Mouse (Mus musculus) liver, adult 2 months (tissue): ENCODE measurements at regions not wholly inside any gene's neighbourhood (a gene's known extent, or its start where the extent isn't known, plus 50 kb on each side); places are given as distances from the start of the nearest gene placed in this dataset.
"Not testable (repeated sequence)": the region's sequence is repeated elsewhere in the genome, so short reads cannot be mapped to it uniquely, and the experiment has no call there.

ENCODE experiments used
- CTCF ChIP-seq: fragments of 200-500 bp; IDR thresholded peaks from 2 replicates; pipeline ENCODE4 v1.5.1; 2011; ENCODE audit warnings: low read depth, low read length, control low read depth
- POLR2A ChIP-seq: fragments of 200-500 bp; IDR thresholded peaks from 2 replicates; pipeline ENCODE4 v1.6.1; 2011; ENCODE audit warnings: low read length, control low read depth; ENCODE audit not compliant: insufficient read depth; ENCODE audit errors: extremely low read depth

DNA sequence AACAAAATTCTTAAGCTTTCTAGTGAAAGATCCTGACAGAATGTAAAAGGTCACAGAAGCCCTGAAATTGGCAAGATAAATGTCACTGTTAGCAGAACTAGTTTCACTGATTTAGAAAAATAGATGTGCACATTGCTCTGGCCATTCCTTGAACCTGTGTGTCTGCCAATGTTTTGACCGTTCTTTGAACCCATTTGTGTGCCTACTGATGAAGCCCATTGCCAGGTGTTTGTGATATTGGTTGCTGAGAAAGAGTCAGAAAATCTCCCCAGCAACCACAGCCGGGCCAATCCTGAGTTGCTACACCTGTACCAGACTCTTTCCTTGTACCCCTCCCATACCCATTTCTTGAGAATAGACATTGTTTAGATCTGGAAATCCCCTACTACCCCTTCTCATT is 86.6 kb upstream of the Spin2g start:
- not testable (repeated sequence) for TF ChIP-seq POLR2A, CTCF
